Comparison of ENCODE assay signal across 7 mouse cellular contexts in genomic region chr10:78009945-78010293, GRCm38 (mm10). TPM values are rescaled to one million over a fixed set of nuclear protein-coding genes. Genes with fewer than 3 reads are reported as not detected.
DNase-seq lines count a peak whose midpoint lies in the region; ATAC-seq lines count a peak whose summit lies in the region.

TSS of gene Pfkl (minus strand) at chr10:78010083.

- DNase-seq in neural tube, embryonic 11.5 days (ENCODE audit: low spot score) = no peak
- no peak for DNase-seq in neural tube, embryonic 10.5 days (ENCODE audit: extremely low spot score, low spot score)
- no peak for DNase-seq in embryonic facial prominence, embryonic 10.5 days (ENCODE audit: low spot score)
- no peak for DNase-seq in heart, postnatal 4 days
- DNase-seq in c-Kit-positive CD71-positive TER-119-positive erythroid progenitor cells, embryonic 14.5 days (ENCODE audit: low spot score) = no peak
- no peak for DNase-seq in testis, postnatal 10 days (ENCODE audit: low spot score)

- peak within 1 kb of the TSS; percentile 64 for H3K4me3 ChIP-seq in neural tube, embryonic 11.5 days (ENCODE audit: low read depth, low read length)
- H3K4me3 ChIP-seq in embryonic facial prominence, embryonic 10.5 days = peak within 1 kb of the TSS; percentile 87
- peak within 1 kb of the TSS; percentile 84 for H3K4me3 ChIP-seq in limb, embryonic 15.5 days

- peak within 1 kb of the TSS; percentile 84 for H3K9ac ChIP-seq in neural tube, embryonic 11.5 days (ENCODE audit: low read length)
- peak within 1 kb of the TSS; percentile 81 for H3K9ac ChIP-seq in limb, embryonic 15.5 days

- peak; percentile 9; the same call in 1 of the 2 replicates for ATAC-seq in neural tube, embryonic 11.5 days (ENCODE audit: insufficient read depth, low FRiP score, low TSS enrichment)
- no peak for ATAC-seq in limb, embryonic 15.5 days (ENCODE audit: insufficient number of reproducible peaks, low FRiP score, low TSS enrichment, low read depth)

- H3K4me1 ChIP-seq in neural tube, embryonic 11.5 days (ENCODE audit: control insufficient read depth, insufficient read depth, low read length) = peaks cover 15% of the 10 kb centered on the region
- peaks cover 43% of the 10 kb centered on the region for H3K4me1 ChIP-seq in embryonic facial prominence, embryonic 10.5 days
- peaks cover 39% of the 10 kb centered on the region for H3K4me1 ChIP-seq in limb, embryonic 15.5 days

- no peaks in the 10 kb centered on the region for H3K36me3 ChIP-seq in neural tube, embryonic 11.5 days (ENCODE audit: control insufficient read depth, insufficient read depth, low read length)
- H3K36me3 ChIP-seq in embryonic facial prominence, embryonic 10.5 days (replicated peaks) = peaks cover 24% of the 10 kb centered on the region
- peaks cover 7% of the 10 kb centered on the region for H3K36me3 ChIP-seq in limb, embryonic 15.5 days

- WGBS in neural tube, embryonic 11.5 days = under 1% methylated on average over 9 of the region's 9 CpGs
- WGBS in embryonic facial prominence, embryonic 10.5 days = 1% methylated on average over 9 of the region's 9 CpGs
- 1% methylated on average over 9 of the region's 9 CpGs for WGBS in limb, embryonic 15.5 days

- H3K27ac ChIP-seq in neural tube, embryonic 11.5 days (ENCODE audit: low read depth, low read length) = peak within 1 kb of the TSS; percentile 92
- H3K27ac ChIP-seq in embryonic facial prominence, embryonic 10.5 days (replicated peaks) = peak within 1 kb of the TSS; percentile 99
- H3K27ac ChIP-seq in limb, embryonic 15.5 days = peak within 1 kb of the TSS; percentile 99

- H3K27me3 ChIP-seq in neural tube, embryonic 11.5 days (ENCODE audit: control insufficient read depth, insufficient read depth, low read length) = no peaks in the 10 kb centered on the region
- H3K27me3 ChIP-seq in embryonic facial prominence, embryonic 10.5 days (replicated peaks; ENCODE audit: low read depth, poor library complexity, severe bottlenecking) = peaks cover 6% of the 10 kb centered on the region; the same call in 1 of the 2 replicates
- H3K27me3 ChIP-seq in limb, embryonic 15.5 days = no peaks in the 10 kb centered on the region

- no peaks in the 10 kb centered on the region for H3K9me3 ChIP-seq in neural tube, embryonic 11.5 days (ENCODE audit: control insufficient read depth, low read length)
- 0 out of 2 replicates have a peak, but pooled peaks cover 1% of the 10 kb centered on the region for H3K9me3 ChIP-seq in embryonic facial prominence, embryonic 10.5 days
- H3K9me3 ChIP-seq in limb, embryonic 15.5 days = no peaks in the 10 kb centered on the region

- peak within 1 kb of the TSS; percentile 81 for H3K4me2 ChIP-seq in neural tube, embryonic 11.5 days (ENCODE audit: low read depth)
- peak within 1 kb of the TSS; percentile 77 for H3K4me2 ChIP-seq in limb, embryonic 15.5 days

RNA-seq across cellular contexts. Expression of gene Pfkl, which starts in this region (rescaled TPM):
- 125 and 127 TPM in 2 replicates for polyA plus RNA-seq in neural tube, embryonic 11.5 days (2014; fragmentation: Nextera tagmentation; extraction: Ambion mirVana)
- polyA plus RNA-seq in embryonic facial prominence, embryonic 10.5 days (2016; fragmentation: Nextera tagmentation; extraction: Ambion mirVana) = 234 and 275 TPM in 2 replicates
- total RNA-seq in heart, postnatal 4 days (2021) = 100 to 1,000 TPM; 118 to 133 TPM
- polyA plus RNA-seq in limb, embryonic 15.5 days (2015; fragmentation: Nextera tagmentation; extraction: Ambion mirVana) = 164 and 168 TPM in 2 replicates
